Mouse (Mus musculus) heart, adult 2 months (tissue): ENCODE measurements around the gene Cldn34b2. TPM values are rescaled to one million over a fixed set of nuclear protein-coding genes. Genes with fewer than 3 reads are reported as not detected.
A peak's percentile ranks its signal among the peaks of the same experiment; 100 is the strongest.
"Not testable (repeated sequence)": the region's sequence is repeated elsewhere in the genome, so short reads cannot be mapped to it uniquely, and the experiment has no call there.

Experiments
- DNase-seq, 2 experiments: peaks; one replicate each; pipeline ENCODE4 v3.0.0; 2021
- H3K27ac ChIP-seq: fragments of 200-600 bp; 2 replicates; pipeline ENCODE4 v1.8.1; 2022
- H3K27me3 ChIP-seq: fragments of 200-500 bp; 2 replicates; pipeline ENCODE4 v1.6.1; 2012; ENCODE audit warnings: mild to moderate bottlenecking, low read length, inconsistent platforms, mixed read lengths; ENCODE audit not compliant: control insufficient read depth, insufficient read depth
- H3K36me3 ChIP-seq: fragments of 200-500 bp; 2 replicates; pipeline ENCODE4 v1.6.1; 2012; ENCODE audit warnings: low read length, inconsistent platforms; ENCODE audit not compliant: control insufficient read depth, insufficient read depth
- H3K4me1 ChIP-seq: fragments of 200-500 bp; 2 replicates; pipeline ENCODE4 v1.6.1; 2011; ENCODE audit warnings: low read length; ENCODE audit not compliant: control insufficient read depth, insufficient read depth
- H3K4me3 ChIP-seq: fragments of 200-600 bp; 2 replicates; pipeline ENCODE4 v1.8.1; 2022
- H3K79me2 ChIP-seq: fragments of 200-500 bp; replicated peaks from 2 replicates; pipeline ENCODE4 v1.6.1; 2012; ENCODE audit warnings: mild to moderate bottlenecking, inconsistent platforms, low read length, moderate library complexity, mixed read lengths; ENCODE audit not compliant: control insufficient read depth, insufficient read depth
- H3K9ac ChIP-seq: fragments of 200-500 bp; 2 replicates; pipeline ENCODE4 v1.6.1; 2012; ENCODE audit warnings: low read depth, mild to moderate bottlenecking, control low read depth, inconsistent platforms, low read length, mixed read lengths
- CTCF ChIP-seq: fragments of 200-600 bp; IDR thresholded peaks from 2 replicates; pipeline ENCODE4 v1.8.1; 2022; ENCODE audit warnings: antibody characterized with exemption, mild to moderate bottlenecking, moderate library complexity
- EP300 ChIP-seq: fragments of 200-500 bp; IDR thresholded peaks from 2 replicates; pipeline ENCODE4 v1.6.1; 2011; ENCODE audit warnings: low read depth, low read length, control low read depth; ENCODE audit not compliant: insufficient read depth
- POLR2A ChIP-seq: fragments of 200-500 bp; IDR thresholded peaks from 2 replicates; pipeline ENCODE4 v1.6.1; 2011; ENCODE audit warnings: mild to moderate bottlenecking, low read depth, low read length, control low read depth; ENCODE audit not compliant: insufficient read depth
- WGBS: fragments of 180-500 bp; shearing (Covaris S2); methylation state at CpG from one replicate; pipeline ENCODE4 v1.1.7; 2018; 5-methylcytosine and 5-hydroxymethylcytosine counted together
- intact Hi-C: fragments of 180-260 bp; cut with DNase I; formaldehyde crosslinking; loops from one replicate; pipeline ENCODE4 v1.15.1; 2025
- polyA plus RNA-seq: library from polyadenylated mRNA; depleted of rRNA; stranded (reverse); fragments of >200 nt; gene quantifications from 2 replicates; pipeline ENCODE4 v1.2.3, GENCODE M21; 2012
- total RNA-seq, 2 experiments: library from RNA; stranded (reverse); gene quantifications; 2 replicates each; pipeline ENCODE4 v1.2.3; 2021

The Cldn34b2 gene
- total and polyA plus RNA-seq, 3 experiments = not detected

DNA sequence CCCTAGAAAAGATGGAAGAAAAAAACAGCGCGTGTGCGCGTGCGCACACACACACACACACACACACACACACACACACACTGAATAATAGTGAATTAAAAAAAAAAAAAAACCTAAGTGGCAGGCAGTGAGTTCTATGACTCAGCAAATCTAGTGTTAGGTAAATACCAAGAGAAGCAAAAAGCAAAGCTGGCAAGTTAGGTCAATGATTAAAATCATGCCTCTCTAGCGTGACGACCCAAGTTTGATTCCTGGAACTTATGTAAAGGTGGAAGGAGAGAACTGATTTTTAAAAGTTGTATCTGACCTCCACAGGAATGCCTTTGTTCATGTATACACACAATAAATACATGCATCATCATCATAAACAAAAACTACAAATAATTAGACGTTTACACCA, 41.7 kb upstream of the Cldn34b2 start:
- H3K36me3 ChIP-seq = no peaks in the 10 kb centered on the region
- no peak for TF ChIP-seq POLR2A
- TF ChIP-seq CTCF = no peak
- no peak for TF ChIP-seq EP300
- no peak overlapping the region for H3K27ac ChIP-seq
- DNase-seq = no peak
- H3K9ac ChIP-seq = no peak overlapping the region
- no peaks in the 10 kb centered on the region for H3K4me1 ChIP-seq
- 92% methylated on average over 8 of the region's 8 CpGs for WGBS
- H3K27me3 ChIP-seq = no peaks in the 10 kb centered on the region
- H3K4me3 ChIP-seq = no peak overlapping the region
- intact Hi-C loops = no loop called here
- no peaks in the 10 kb centered on the region for H3K79me2 ChIP-seq

DNA sequence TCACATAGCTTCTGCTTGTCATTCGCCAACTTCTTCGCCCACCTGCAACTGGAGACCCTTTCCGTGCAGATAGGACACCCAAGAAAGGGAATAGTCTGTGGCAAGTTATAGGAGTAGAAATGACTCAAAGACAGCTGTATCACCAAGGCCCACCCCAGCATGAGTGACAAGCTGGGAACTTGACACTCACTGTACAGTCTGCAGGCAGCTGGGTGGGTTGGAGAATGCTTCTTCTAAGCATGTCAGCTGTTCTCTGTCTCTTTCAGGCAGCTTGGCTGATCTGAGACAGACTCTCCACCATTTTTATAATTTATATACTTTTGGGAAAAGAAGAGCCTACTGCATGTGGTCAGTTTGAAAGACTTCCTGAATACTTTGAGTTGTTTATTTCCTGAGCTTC, 39.5 kb upstream of the Cldn34b2 start:
- no peaks in the 10 kb centered on the region for H3K4me1 ChIP-seq
- no peak for TF ChIP-seq EP300
- no peak for TF ChIP-seq CTCF
- no peak for TF ChIP-seq POLR2A
- no peaks in the 10 kb centered on the region for H3K36me3 ChIP-seq
- no peak overlapping the region for H3K4me3 ChIP-seq
- no peak overlapping the region for H3K9ac ChIP-seq
- whole genome bisulfite sequencing = 92% methylated on average over 3 of the region's 3 CpGs
- no peaks in the 10 kb centered on the region for H3K79me2 ChIP-seq
- intact Hi-C loops = no loop called here
- H3K27me3 ChIP-seq = no peaks in the 10 kb centered on the region
- no peak overlapping the region for H3K27ac ChIP-seq
- DNase-seq = no peak

DNA sequence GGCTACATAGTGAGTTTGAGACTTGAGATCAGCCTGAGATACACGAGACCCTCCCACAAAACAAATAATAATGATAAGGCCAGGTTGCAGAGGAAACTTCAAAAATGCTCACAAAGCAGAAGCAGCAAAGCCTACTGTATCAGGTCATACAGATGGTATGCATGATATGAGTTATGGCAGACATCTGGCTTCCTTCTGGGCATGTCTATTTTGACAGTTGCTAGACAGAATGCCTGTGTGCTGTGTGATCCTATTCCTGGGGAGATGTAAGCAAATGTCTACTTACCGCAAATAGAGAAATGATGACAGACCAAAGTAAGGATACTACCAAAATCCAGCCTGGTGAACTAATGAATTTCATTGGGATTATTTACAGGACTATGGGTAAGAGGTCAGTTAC, 38.1 kb upstream of the Cldn34b2 start:
- TF ChIP-seq CTCF (no peak), POLR2A (no peak), EP300 (no peak)
- Histone ChIP-seq H3K27me3 (no peaks in the 10 kb centered on the region), H3K4me3 (no peak overlapping the region), H3K27ac (no peak overlapping the region), H3K79me2 (no peaks in the 10 kb centered on the region), H3K4me1 (no peaks in the 10 kb centered on the region), H3K36me3 (no peaks in the 10 kb centered on the region), H3K9ac (no peak overlapping the region)
- no peak for DNase-seq
- intact Hi-C loops = no loop called here
- 68% methylated on average over 2 of the region's 2 CpGs for WGBS

DNA sequence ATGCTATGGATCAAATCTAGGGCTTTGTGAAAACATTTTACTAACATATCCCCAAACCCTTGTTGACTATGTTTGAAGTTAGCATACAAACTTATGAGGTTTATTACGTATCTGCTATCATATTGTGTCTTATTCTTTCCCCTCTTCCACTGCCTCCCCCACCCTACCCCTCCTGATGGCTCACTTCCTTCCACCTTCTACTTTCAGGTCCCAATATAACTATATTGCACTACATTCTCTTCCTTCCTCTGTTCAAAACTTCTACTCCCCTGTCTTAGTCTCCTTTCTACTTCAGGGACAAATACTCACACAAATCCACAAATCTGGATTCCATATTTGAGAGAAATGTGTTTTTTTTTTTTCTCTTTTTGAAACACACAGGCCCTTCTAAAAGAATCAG, 35.3 kb upstream of the Cldn34b2 start:
- H3K4me1 ChIP-seq = no peaks in the 10 kb centered on the region
- H3K27ac ChIP-seq = no peak overlapping the region
- H3K4me3 ChIP-seq = no peak overlapping the region
- 47% methylated on average over 1 of the region's 1 CpGs for whole genome bisulfite sequencing
- H3K27me3 ChIP-seq = no peaks in the 10 kb centered on the region
- no peak overlapping the region for H3K9ac ChIP-seq
- TF ChIP-seq POLR2A = no peak
- intact Hi-C loops = no loop called here
- no peak for DNase-seq
- H3K36me3 ChIP-seq = no peaks in the 10 kb centered on the region
- no peaks in the 10 kb centered on the region for H3K79me2 ChIP-seq

DNA sequence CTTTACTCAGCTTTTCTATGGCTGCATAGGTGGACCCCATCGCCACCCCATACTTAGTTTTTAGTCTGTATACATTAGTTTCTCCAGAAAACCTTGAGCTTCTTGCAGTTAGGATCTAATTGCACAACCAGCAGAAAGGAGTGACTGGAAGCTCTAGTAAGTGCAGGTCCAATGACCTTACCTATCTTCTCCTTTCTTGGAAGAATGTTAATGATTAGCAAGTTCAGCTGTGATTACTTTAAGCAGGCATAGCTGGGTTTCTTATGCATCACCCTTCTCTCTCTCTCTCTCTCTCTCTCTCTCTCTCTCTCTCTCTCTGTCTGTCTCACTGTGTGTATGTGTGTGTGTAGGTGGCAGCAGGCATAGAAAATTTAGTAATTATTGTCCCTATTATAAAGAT, 23.7 kb upstream of the Cldn34b2 start:
- no peak overlapping the region for H3K27ac ChIP-seq
- no peaks in the 10 kb centered on the region for H3K4me1 ChIP-seq
- WGBS = 90% methylated on average over 1 of the region's 1 CpGs
- no peaks in the 10 kb centered on the region for H3K36me3 ChIP-seq
- intact Hi-C loops = no loop called here
- TF ChIP-seq CTCF (no peak), EP300 (no peak), POLR2A (no peak)
- no peak overlapping the region for H3K9ac ChIP-seq
- H3K27me3 ChIP-seq = no peaks in the 10 kb centered on the region
- H3K79me2 ChIP-seq = no peaks in the 10 kb centered on the region
- DNase-seq = no peak
- H3K4me3 ChIP-seq = no peak overlapping the region

DNA sequence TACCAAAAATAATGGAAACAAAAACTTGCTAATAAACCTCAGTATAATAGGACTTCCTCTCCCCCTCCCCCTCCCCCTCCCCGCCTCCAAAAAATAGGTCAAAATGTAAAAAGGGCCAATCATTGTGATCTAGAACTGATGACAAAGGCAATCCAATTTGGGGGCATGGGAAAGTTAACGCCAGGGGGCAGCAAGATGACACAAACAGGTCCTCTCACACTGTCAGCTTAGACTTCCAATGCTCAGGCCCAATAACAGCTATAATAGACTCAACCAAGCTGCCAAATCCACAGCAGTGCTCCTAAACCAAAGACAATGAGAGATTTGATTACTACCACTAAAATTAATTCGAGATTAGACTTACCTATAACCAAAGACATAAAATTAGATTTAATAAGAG, 16.5 kb upstream of the Cldn34b2 start:
- H3K36me3 ChIP-seq = no peaks in the 10 kb centered on the region
- no peaks in the 10 kb centered on the region for H3K4me1 ChIP-seq
- no peaks in the 10 kb centered on the region for H3K27me3 ChIP-seq
- TF ChIP-seq CTCF (peak; percentile 71), POLR2A (no peak), EP300 (peak; percentile 66; the same call in 1 of the 2 replicates)
- 8% methylated on average over 3 of the region's 3 CpGs for WGBS
- H3K79me2 ChIP-seq = no peaks in the 10 kb centered on the region
- no peak overlapping the region for H3K27ac ChIP-seq
- no peak overlapping the region for H3K9ac ChIP-seq
- intact Hi-C loops = loop anchor here (1.0 to 2.0 kb wide), 4 partner anchors 64 to 174 kb away; partner anchors contain the start of genes Acot9 and Sat1
- H3K4me3 ChIP-seq = no peak overlapping the region
- DNase-seq = peak; percentile 51 to 55

DNA sequence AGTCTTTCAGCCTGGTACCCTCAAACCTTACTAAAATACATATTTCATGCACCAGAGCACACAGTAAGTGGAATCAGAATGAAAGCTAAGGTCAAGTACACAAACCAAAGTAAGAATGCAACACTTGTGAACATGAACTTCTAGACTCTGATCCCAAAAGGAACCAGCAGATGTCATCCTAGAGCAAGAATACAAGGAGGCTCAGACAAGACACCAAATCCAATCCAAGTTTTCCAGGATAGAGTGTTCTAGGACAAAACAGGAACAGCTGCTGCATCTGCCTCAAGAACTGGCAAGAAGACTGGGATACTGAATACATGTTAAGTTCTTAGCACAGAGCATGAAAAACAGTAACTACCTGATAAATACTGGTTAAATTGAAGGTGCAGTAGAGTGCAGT, 30.2 kb downstream of the Cldn34b2 start:
- intact Hi-C loops = no loop called here
- Histone ChIP-seq H3K4me3 (no peak overlapping the region), H3K79me2 (no peaks in the 10 kb centered on the region), H3K27ac (no peak overlapping the region), H3K9ac (no peak overlapping the region), H3K27me3 (no peaks in the 10 kb centered on the region), H3K4me1 (no peaks in the 10 kb centered on the region), H3K36me3 (no peaks in the 10 kb centered on the region)
- DNase-seq = no peak
- TF ChIP-seq POLR2A (no peak), CTCF (peak; percentile 57)

DNA sequence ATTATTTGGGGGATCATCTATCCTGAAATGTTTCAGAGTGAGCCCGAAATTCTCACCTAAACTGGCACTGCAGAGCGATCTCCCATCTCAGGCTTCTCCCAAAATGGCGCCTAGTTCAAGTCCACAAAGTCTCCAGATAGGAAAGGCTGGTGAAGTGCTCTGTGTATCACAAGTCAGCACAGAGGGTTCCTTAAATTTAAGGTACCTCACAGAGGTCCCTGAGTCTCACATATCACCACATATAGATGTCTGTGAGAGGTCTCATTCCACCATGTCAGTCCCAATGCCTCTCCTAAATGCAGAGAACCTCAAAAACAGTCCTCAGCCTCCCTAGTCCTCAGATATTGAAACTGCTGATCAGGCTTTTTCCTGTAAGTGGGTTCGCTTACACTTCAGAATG, 34.6 kb downstream of the Cldn34b2 start, which contains the start of gene Magea2:
Magea2 (minus strand) TSS at position 101 of the 400 bp plus-strand sequence.
- WGBS = 69% methylated on average over 4 of the region's 4 CpGs

DNA sequence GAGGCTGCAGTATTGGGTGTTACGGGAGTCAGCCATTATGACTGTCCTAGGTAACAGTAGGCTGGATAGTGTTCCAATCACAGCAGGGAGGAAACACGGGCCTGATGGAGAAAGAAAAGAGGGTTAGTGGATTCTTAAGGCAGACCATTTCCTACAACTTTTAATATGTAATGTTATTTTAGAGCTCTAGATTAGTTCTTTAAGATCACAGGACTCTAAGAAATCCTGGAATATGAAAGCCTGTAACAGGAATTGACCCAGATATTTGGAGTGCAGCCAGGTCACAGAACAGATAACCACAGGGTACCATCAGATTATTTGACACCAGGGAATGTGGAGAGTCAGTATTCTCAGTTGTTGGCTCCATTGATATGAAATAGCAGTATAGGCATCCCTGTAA, 38.5 kb downstream of the Cldn34b2 start, which contains the start of gene Magea1:
Magea1 (minus strand) TSS at position 101 of the 400 bp plus-strand sequence.
- H3K27ac ChIP-seq, H3K27me3 ChIP-seq, H3K36me3 ChIP-seq, H3K9ac ChIP-seq, DNase-seq, H3K4me3 ChIP-seq, H3K4me1 ChIP-seq, H3K79me2 ChIP-seq, intact Hi-C loops: not testable (repeated sequence)
- 88% methylated on average over 1 of the region's 2 CpGs for WGBS

More for the DNA sequence above, 34.6 kb downstream of the Cldn34b2 start, which contains the start of gene Magea2:
- H3K27me3 ChIP-seq, DNase-seq, H3K4me1 ChIP-seq, H3K27ac ChIP-seq, H3K79me2 ChIP-seq, H3K9ac ChIP-seq, H3K36me3 ChIP-seq, H3K4me3 ChIP-seq, intact Hi-C loops: not testable (repeated sequence)
